Mouse (Mus musculus) fibroblast of lung, adult 2 months (primary cell): ENCODE results near the gene Surf4.

ENCODE experiments used
- DNase-seq: peaks from one replicate; pipeline ENCODE4 v3.0.0-alpha.2; 2011; ENCODE audit warnings: low read depth

The Surf4 gene

DNA sequence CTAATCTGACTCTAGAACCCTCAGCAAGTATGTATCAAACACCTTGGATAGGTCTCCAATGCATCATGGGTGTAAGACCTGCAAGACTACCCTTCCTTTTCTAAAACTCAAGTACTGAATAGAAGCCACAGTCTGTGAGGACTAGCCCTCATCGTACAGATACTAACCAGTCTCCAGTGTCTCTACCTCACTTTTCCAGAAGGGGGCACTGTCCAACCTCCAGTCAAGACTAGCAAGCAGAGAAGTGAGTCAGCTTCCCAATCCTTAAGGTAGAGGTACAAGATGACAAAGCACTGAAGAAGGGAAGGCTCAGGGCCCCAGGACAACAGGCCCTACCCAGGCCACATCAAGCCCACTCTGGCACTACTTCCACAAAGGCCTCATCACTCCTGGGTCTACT is 3.3 kb downstream of the Surf4 start:
- DNase-seq = no peak

GRCm38 (mm10) chr2:26927745-26928476 is 5.8 kb downstream of the Surf4 start:
- no peak for DNase-seq

DNA sequence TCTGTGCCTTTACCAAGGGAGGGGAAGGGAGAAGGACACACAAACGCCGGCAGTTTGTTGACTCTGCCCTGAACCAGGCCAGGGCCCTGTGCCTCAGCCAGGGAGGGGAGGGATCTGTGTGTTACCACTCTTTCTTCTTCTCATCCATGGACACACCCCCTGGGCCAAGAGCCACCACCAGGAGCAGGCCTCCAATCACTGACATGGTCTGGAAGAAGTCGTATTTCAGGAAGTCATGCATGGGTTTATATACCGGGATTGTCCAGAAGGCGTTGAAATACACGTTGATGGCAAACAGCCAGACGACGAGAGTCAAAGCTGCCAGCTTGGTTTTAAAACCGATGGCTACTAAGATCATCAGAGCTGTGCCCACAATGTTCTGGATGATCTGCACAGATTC is 11.9 kb downstream of the Surf4 start:
- DNase-seq = no peak

- no peak for DNase-seq
These were observed 13.4 kb downstream of the Surf4 start for GRCm38 (mm10) chr2:26920190-26920855.

- no peak for DNase-seq
These were observed 14.0 kb downstream of the Surf4 start for GRCm38 (mm10) chr2:26919684-26920083.

DNA sequence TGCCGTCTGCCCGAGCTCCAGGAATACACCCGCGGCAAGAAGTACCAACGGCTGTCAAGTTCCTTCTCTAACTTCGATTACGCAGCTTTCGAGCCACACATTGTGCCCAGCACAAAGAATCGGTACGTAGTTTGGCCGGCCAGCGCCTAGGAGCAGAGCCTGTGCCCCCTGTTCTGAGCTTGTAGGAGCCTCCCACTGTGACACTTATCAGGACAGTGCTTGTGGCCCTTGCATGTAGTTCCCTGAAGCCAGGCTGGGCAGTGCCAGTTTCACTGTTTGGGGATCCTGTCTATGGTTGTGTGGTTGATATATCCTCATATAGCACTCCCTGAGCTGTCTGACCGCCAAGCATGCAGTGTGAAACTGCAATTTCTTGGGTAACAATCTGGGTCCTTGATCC is 17.0 kb downstream of the Surf4 start:
- no peak for DNase-seq

DNA sequence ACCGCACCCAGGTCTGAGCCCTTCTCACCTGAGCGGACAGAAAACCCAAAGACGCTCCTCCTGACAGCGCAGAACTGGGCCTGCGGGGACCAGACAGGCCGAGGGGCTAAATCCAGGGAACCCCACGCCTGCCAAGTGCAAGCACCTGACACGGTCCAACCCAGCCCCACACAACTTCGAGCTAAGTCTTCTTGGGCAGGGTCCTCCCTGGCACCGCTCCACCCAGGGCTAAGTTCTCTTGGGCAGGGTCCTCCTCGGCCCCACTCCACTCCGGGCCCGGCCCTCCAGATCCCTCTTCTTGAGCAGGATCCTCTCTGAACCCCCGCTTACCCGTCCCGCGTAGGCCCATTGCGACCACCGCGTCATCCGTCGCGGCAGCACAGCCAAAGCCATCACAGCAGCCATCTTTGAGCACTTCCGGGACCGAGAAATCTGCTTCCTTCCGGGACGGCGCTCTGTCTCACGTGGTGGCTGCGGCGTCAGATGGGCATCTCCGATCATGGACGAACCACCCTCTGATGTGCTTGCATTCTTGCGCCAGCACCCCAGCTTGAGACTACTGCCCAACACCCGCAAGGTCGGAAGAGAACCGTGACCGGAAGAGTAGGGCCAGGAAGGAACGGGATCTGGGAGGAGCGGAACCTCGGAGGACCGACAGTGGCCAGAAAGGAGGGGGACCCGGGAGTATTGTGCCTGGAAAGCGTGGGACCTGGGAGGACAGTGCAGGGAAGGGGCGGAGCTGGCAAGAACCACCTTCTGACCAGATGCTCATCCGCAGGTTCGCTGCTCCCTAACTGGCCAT is 17.6 kb downstream of the Surf4 start, which contains the start of the genes Surf2 and Surf1:
Gene Surf2, plus strand, starts transcription at position 441 of the 802 bp plus-strand sequence.
Gene Surf1, minus strand, starts transcription at position 604 of the 802 bp plus-strand sequence.
- DNase-seq = peak; percentile 40

DNA sequence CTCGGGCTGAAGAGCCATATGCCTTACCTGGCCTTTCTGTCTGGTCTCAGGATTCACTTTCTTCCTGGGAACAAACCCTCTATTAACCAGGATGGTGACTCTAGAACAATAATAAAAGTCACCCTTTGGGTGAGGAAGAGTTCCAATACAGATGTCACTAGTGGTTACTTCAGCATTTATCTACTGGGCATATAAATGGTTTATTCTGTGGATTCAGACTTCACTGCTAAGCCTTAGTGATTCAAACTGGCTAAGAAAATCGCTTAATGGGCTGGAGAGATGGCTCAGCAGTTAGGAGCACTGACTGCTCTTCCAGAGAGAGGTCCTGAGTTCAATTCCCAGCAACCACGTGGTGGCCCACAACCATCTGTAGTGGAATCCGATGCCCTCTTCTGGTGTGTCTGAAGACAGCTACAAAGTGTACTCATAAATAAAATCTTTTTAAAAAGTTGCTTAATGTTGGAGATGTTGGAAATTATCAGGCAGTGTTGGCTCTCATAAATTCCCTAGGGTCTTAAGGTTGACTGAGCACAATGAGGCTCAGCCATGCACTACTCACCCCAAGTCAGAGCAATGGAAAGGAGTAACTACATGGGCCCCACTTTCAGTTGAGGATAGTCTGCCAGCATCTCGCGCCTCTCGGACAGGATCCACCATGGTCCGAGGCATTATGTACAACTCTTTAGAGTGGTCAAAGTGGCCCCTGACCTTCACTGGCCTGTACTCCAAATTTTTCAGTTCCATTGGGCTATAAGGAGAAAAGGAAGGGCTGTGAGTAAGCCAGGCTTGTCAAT is 19.4 kb downstream of the Surf4 start:
- no peak for DNase-seq

- DNase-seq = no peak
These were observed 20.1 kb downstream of the Surf4 start for GRCm38 (mm10) chr2:26913416-26914147.

- DNase-seq = no peak
These were observed 21.4 kb downstream of the Surf4 start for GRCm38 (mm10) chr2:26912253-26912770.

GRCm38 (mm10) chr2:26910994-26911765 is 22.5 kb downstream of the Surf4 start:
- no peak for DNase-seq

DNA sequence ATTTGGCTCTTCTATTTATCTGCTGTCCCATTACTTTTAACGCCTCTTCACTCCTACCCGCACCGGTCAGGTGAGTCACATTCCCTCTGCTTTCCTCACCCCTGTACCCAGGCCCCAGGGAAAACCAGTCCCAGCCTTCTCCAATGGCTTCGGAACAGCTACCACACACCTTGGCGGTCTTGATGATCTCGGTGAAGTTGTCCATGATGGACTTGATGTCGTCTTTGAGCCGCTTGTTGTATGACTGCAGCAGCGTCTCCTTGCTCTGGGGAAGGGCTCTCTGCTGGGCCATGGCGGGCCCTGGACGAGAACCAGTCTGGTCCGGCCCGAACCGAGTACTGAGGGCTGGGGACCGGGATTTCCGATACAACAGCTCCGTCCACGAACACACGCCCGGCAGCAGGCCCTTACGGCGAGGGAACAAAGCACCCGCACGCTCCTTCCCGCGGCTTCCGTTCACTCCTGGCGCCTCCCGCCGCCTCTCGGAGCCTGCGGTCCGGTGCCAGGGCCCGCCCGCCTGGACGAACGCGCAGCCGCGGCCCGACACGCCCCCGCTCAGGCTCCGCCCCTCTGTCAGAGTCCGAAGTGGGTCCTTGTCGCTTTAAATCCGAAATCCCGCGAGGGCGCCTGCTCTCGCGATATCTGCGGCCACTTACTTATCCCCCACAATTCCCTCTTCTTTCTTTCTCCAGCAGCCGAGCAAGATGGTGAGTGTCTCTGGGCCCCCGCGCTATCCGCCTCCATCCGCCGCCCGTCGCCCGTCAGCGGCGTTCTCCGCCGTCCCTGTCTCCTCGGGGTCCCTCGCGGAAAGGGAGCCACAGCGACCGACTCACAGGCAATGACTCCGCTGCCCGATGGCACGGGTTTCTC is 23.4 kb downstream of the Surf4 start, which contains the start of the genes Med22 and Rpl7a:
Gene Med22, minus strand, starts transcription at position 554 of the 870 bp plus-strand sequence.
Gene Rpl7a, plus strand, starts transcription at position 641 of the 870 bp plus-strand sequence.
- DNase-seq = peak; percentile 95

DNA sequence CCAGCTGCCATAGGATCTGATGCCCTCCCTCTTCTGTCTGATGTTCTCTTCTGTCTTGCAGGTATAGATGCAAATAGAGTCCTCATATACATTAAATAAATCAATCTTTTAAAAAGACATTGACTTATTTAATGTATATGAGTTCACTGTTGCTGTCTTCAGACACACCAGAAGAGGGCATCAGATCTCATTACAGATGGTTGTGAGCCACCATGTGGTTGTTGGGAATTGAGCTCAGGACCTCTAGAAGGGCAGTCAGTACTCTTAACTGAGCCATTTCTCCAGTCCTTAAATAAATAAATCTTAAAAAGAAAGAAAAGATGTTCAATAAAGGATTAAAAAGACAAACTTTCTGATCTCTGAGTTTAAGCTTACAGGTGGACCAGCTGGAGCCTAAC is 24.3 kb downstream of the Surf4 start:
- no peak for DNase-seq

DNA sequence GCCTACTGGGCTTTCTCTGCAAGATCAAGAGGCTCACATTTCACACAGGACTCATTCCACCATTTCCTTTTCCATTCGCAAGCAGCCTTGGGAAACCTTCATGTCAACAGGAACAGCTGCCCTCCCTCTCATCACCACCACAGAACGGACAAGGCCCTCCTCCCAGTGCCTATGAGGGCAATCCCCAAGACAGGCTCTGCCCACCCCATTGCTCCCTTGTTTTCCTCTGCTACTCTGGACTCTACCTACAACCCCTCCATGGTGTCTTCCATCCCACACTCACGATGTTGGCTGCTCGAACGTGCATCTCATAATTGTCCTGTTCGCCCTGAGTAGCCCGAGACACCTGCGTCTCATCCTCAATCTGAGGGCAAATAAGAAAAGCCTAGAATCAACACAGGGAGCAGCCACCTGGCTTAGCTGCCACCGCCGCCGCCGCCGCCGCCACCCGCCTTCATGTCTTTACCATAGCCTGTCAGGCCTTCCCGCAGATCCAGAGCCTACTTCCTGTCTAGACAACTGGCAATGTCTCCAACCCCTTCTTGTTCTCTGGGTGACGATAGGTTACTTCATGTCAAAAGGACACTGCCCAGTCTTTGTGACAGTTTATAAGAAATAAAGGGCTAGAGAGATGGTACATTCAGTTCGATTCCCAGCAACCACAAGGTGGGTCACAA is 24.9 kb downstream of the Surf4 start:
- no peak for DNase-seq

DNA sequence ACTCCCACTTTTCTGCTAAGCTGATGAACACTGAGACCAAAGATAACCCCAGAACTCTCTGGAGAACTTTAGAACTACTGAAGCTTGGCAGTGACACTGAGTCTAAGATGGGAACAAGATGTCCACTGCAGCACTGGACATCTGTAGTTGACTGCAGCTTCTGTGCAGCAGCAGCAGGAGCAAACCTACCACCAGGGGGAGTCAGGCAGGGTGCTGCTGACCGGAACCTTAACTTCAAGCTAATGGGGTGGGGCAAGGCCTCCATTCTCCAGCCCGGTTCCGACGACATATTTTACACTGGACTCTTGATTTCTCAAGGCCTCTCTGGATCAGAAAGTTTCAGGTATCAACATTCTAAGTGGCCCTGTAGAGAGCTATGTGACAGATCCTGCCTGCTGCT is 26.6 kb downstream of the Surf4 start:
- no peak for DNase-seq

- no peak for DNase-seq
These were observed 27.3 kb downstream of the Surf4 start for GRCm38 (mm10) chr2:26906431-26906830.

GRCm38 (mm10) chr2:26905936-26906335 is 27.8 kb downstream of the Surf4 start:
- DNase-seq = no peak

GRCm38 (mm10) chr2:26903311-26903710 is 30.4 kb downstream of the Surf4 start:
- no peak for DNase-seq
